Mouse (Mus musculus) hindbrain, embryonic 11.5 days (tissue): ENCODE measurements around the gene Zfp46. TPM values are rescaled to one million over a fixed set of nuclear protein-coding genes. Genes with fewer than 3 reads are reported as not detected.

ENCODE experiments used
- ATAC-seq: fragments of 200-750 bp; cut with Nextera tagmentation; 2 replicates; pipeline ENCODE4 v1.8.0; 2017; ENCODE audit warnings: mild to moderate bottlenecking, moderate TSS enrichment, moderate library complexity; ENCODE audit not compliant: low FRiP score
- DNase-seq: peaks from one replicate; pipeline ENCODE4 v3.0.0-alpha.2; 2015; ENCODE audit warnings: low spot score
- H3K27ac ChIP-seq: fragments of 300-500 bp; sonication (generic); 2 replicates; pipeline ENCODE4 v1.5.1; 2014; ENCODE audit warnings: mild to moderate bottlenecking, low read depth, low read length
- H3K27me3 ChIP-seq: fragments of 300-500 bp; sonication (generic); 2 replicates; pipeline ENCODE4 v1.6.1; 2014; ENCODE audit warnings: mild to moderate bottlenecking, low read length, moderate library complexity, mixed read lengths; ENCODE audit not compliant: control insufficient read depth, insufficient read depth
- H3K36me3 ChIP-seq: fragments of 300-500 bp; sonication (generic); 2 replicates; pipeline ENCODE4 v1.6.1; 2014; ENCODE audit warnings: mild to moderate bottlenecking, low read length, moderate library complexity, mixed read lengths; ENCODE audit not compliant: control insufficient read depth, insufficient read depth
- H3K4me1 ChIP-seq: fragments of 300-500 bp; sonication (generic); replicated peaks from 2 replicates; pipeline ENCODE4 v1.6.1; 2014; ENCODE audit warnings: low read length, mixed read lengths; ENCODE audit not compliant: control insufficient read depth, insufficient read depth
- H3K4me2 ChIP-seq: fragments of 300-500 bp; sonication (generic); replicated peaks from 2 replicates; pipeline ENCODE4 v1.6.1; 2014; ENCODE audit warnings: mild to moderate bottlenecking, low read depth, low read length
- H3K4me3 ChIP-seq: fragments of 300-500 bp; sonication (generic); 2 replicates; pipeline ENCODE4 v1.5.1; 2014; ENCODE audit warnings: low read depth, low read length
- H3K9ac ChIP-seq: fragments of 300-500 bp; sonication (generic); 2 replicates; pipeline ENCODE4 v1.6.1; 2014; ENCODE audit warnings: low read depth, low read length
- H3K9me3 ChIP-seq: fragments of 300-500 bp; sonication (generic); 2 replicates; pipeline ENCODE4 v1.6.1; 2016; ENCODE audit warnings: low read length; ENCODE audit not compliant: control insufficient read depth
- WGBS: fragments of 180-500 bp; shearing (Covaris S2); extraction: QIAGEN DNeasy Blood & Tissue Kit; methylation state at CpG from one replicate; pipeline ENCODE4 v1.1.7; 2014; 5-methylcytosine and 5-hydroxymethylcytosine counted together
- polyA plus RNA-seq: library from polyadenylated mRNA; unstranded; fragments of >200 nt; fragmentation: Nextera tagmentation; extraction: Ambion mirVana; gene quantifications from 2 replicates; pipeline ENCODE4 v1.2.1, GENCODE M21; 2014

Zfp46 gene
- polyA plus RNA-seq, 1 experiment from 2014 or later, result 26.2 TPM

DNA sequence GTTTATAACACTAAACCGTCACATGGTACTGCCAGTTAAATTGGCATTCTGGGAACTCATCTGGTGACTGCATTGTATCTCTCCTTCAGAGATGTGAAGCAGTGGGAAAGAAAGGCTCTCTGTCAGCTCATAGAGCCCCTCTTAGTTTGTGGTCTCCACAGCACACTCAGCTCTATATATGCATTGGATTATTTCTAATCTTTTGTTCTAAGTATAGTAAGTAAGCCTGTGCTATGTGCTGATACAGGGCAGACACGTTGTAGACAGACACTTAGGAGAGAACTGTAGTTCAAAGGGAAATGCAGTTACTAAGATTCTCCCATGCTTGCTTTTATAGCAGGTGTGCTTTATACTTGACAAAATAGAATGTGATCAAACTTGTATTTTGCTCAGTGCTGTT lies 50.6 kb downstream of the Zfp46 start:
- no peak overlapping the region for H3K4me2 ChIP-seq
- no peaks in the 10 kb centered on the region for H3K9me3 ChIP-seq
- DNase-seq (no peak), ATAC-seq (no peak)
- WGBS, result 86% methylated on average over 2 of the region's 2 CpGs
- H3K4me3 ChIP-seq, result no peak overlapping the region
- no peaks in the 10 kb centered on the region for H3K27me3 ChIP-seq
- no peak overlapping the region for H3K9ac ChIP-seq
- H3K36me3 ChIP-seq, result peaks cover 6% of the 10 kb centered on the region; the same call in 1 of the 2 replicates
- no peaks in the 10 kb centered on the region for H3K4me1 ChIP-seq
- H3K27ac ChIP-seq, result no peak overlapping the region

DNA sequence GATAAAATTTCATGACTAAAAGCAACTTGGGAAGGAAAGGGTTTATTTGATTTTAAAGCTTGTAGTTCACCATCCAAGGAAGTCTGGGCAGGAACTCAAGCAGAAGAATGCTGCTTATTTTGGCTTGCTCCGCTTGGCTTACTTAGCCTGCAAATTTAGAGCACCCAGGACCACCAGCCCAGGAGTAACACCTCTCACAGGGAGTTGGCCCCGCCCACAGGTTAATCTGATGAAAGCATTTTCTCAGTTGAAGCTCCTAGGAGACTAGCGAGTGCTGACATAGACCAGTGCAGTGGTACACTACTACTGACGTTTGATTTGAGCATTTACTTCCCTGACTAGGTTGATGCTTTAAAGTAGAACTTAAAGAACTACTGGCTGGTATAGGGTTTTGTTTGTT lies 52.6 kb downstream of the Zfp46 start:
- Histone ChIP-seq H3K4me2 (no peak overlapping the region), H3K27ac (no peak overlapping the region), H3K4me3 (no peak overlapping the region), H3K9ac (no peak overlapping the region), H3K27me3 (no peaks in the 10 kb centered on the region), H3K4me1 (no peaks in the 10 kb centered on the region), H3K9me3 (no peaks in the 10 kb centered on the region), H3K36me3 (0 out of 2 replicates have a peak, but pooled peaks cover 3% of the 10 kb centered on the region)
- ATAC-seq (no peak), DNase-seq (no peak)
- 82% methylated on average over 4 of the region's 4 CpGs for WGBS

Other genes with a start within 250 kb of the Zfp46 start
- gene Rpl11, start 231.3 kb upstream of the Zfp46 start, polyA plus RNA-seq, result 350 and 354 TPM in 2 replicates
- gene Id3, start 141.2 kb upstream of the Zfp46 start, polyA plus RNA-seq, result 453 and 482 TPM in 2 replicates
- 5.5 and 6.2 TPM in 2 replicates for gene E2f2, start 112.3 kb upstream of the Zfp46 start, polyA plus RNA-seq
- 2.5 and 3.3 TPM in 2 replicates for gene Asap3, start 78.3 kb upstream of the Zfp46 start, polyA plus RNA-seq
- 3.1 and 5.2 TPM in 2 replicates for gene Tcea3, start 37.0 kb upstream of the Zfp46 start, polyA plus RNA-seq
- gene Hnrnpr, start 26.3 kb downstream of the Zfp46 start, polyA plus RNA-seq, result 194 and 200 TPM in 2 replicates
- gene Htr1d, start 138.8 kb downstream of the Zfp46 start, polyA plus RNA-seq, result 0.28 and 0.52 TPM in 2 replicates
- gene 6030445D17Rik, start 177.6 kb downstream of the Zfp46 start, polyA plus RNA-seq, result not detected in 2 replicates
- gene Luzp1, start 185.1 kb downstream of the Zfp46 start, polyA plus RNA-seq, result 96.6 and 130 TPM in 2 replicates